Mouse (Mus musculus): ENCODE measurements around the gene Ttll12.

DNA sequence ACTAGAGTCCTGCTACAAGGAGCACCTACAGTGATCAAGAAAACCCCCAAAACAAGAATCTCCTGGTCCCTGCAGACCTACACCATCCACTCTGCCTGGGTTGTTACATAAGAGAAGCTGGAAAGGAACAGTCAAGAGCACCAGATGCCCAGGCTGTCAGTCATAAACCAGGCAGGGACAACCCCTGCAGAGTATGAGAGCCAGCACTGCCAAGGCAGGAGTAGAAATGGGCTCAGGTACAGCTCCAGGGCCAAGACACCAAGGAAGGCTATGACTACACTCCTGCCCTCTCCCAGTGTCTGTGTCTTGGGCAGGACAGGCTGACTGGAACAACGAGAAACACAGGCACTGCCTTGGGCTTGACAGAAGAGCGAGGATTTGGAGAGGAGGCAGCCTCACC, 44.8 kb downstream of the Ttll12 start:
- TF ChIP-seq CTCF (IDR thresholded peaks at IDR 0.05; ENCODE audit: insufficient read depth, low read depth, low read length), result no peak
- TF ChIP-seq POLR2A (IDR thresholded peaks at IDR 0.05; ENCODE audit: insufficient read depth, low read depth, low read length), result no peak

Data from olfactory bulb, adult 2 months (tissue).